Mouse (Mus musculus) spleen, postnatal 36 days (tissue): Measurements from ENCODE around the gene Klhdc8b.

Experiments
- DNase-seq, 2 experiments: peaks; one replicate each; pipeline ENCODE4 v3.0.0; 2022; ENCODE audit warnings: low spot score in 2 of 2, mixed read lengths in 1 of 2

Gene Klhdc8b

GRCm38 (mm10) chr9:108451519-108452160, 9.7 kb downstream of the Klhdc8b start:
- no peak for DNase-seq

GRCm38 (mm10) chr9:108451170-108451493, 10.2 kb downstream of the Klhdc8b start:
- DNase-seq = no peak

GRCm38 (mm10) chr9:108450292-108451169, 10.8 kb downstream of the Klhdc8b start:
- DNase-seq = no peak

- DNase-seq = no peak
Measured at GRCm38 (mm10) chr9:108449860-108450259, 11.5 kb downstream of the Klhdc8b start.

- DNase-seq = peak in 1 of 2 experiments; percentile 14
Measured at GRCm38 (mm10) chr9:108445125-108445524, 16.3 kb downstream of the Klhdc8b start.

- DNase-seq = no peak
Measured at GRCm38 (mm10) chr9:108441236-108441919, 20.0 kb downstream of the Klhdc8b start.

GRCm38 (mm10) chr9:108440485-108440884, 20.9 kb downstream of the Klhdc8b start:
- no peak for DNase-seq

- no peak for DNase-seq
Measured at GRCm38 (mm10) chr9:108439176-108439575, 22.2 kb downstream of the Klhdc8b start.

GRCm38 (mm10) chr9:108436182-108436581, 25.2 kb downstream of the Klhdc8b start, which contains the start of gene BC048562:
TSS of gene BC048562 (plus strand) at chr9:108436482.
- no peak for DNase-seq

GRCm38 (mm10) chr9:108431431-108432067, 29.8 kb downstream of the Klhdc8b start:
- no peak for DNase-seq

- DNase-seq = no peak
Measured at GRCm38 (mm10) chr9:108428384-108428783, 33.0 kb downstream of the Klhdc8b start, which contains the start of gene Ccdc36. TSS of gene Ccdc36 (minus strand) at chr9:108428484.

- DNase-seq = no peak
Measured at GRCm38 (mm10) chr9:108412221-108412620, 49.2 kb downstream of the Klhdc8b start.

GRCm38 (mm10) chr9:108411381-108411942, 49.9 kb downstream of the Klhdc8b start:
- no peak for DNase-seq

GRCm38 (mm10) chr9:108409535-108409934, 51.8 kb downstream of the Klhdc8b start:
- no peak for DNase-seq

GRCm38 (mm10) chr9:108404451-108404850, 56.9 kb downstream of the Klhdc8b start:
- no peak for DNase-seq

- DNase-seq = no peak
Measured at GRCm38 (mm10) chr9:108403081-108403480, 58.3 kb downstream of the Klhdc8b start.

- DNase-seq = no peak
Measured at GRCm38 (mm10) chr9:108401186-108401960, 60.0 kb downstream of the Klhdc8b start.

- no peak for DNase-seq
Measured at GRCm38 (mm10) chr9:108398324-108398723, 63.1 kb downstream of the Klhdc8b start.
